Mouse (Mus musculus): ENCODE measurements around the gene Olfr93.
"Not testable (repeated sequence)": the region's sequence is repeated elsewhere in the genome, so short reads cannot be mapped to it uniquely, and the experiment has no call there.

The Olfr93 gene

DNA sequence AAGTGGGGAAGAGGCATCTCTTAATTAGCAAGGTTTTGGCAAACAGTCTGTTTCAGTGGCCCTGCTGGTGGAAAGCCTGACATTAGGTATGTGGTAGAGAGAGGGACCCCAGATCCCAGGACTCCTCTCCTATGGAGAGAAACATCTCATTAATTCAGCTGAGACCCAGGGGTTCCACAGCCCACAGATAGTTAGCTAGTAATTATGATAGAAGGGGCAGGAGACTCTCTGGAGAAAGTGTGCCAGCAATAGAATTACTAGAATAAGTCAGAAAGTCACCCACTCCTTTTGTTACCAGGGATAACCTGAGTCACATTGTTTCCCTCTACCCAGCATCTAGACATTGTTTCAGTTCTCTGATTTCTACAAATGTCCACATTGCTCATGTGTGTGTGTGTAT, at the start of gene Olfr93:
Olfr93 (minus strand) TSS at position 101 of the 400 bp plus-strand sequence.
- no peak for DNase-seq

GRCm38 (mm10) chr17:37203917-37204236, 42.6 kb upstream of the Olfr93 start:
- no peak for DNase-seq

- DNase-seq = peak; percentile 80
These were observed 42.1 kb upstream of the Olfr93 start for GRCm38 (mm10) chr17:37203206-37203916.

DNA sequence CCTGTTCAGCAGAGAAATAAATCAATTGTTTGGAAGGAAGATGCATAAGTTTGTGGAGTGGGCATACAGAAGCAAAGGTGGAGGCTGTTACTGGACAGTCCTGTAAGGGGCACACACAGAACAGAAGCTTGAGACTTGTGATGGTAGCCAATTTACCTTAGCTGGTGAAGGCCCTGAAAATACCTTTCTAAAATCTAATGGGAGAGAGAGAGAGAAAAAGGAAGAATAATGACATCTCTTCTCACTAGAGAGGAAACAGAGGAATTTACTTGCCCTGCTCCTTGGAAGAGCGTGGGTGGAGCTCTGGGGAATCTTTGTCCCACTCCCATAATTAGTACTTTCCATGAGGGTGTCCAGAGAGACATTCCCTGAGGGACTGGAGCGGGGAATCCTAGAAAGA, 39.6 kb upstream of the Olfr93 start, which contains the start of gene Olfr94:
Olfr94 (minus strand) TSS at position 101 of the 400 bp plus-strand sequence.
- no peak for DNase-seq

GRCm38 (mm10) chr17:37196845-37197724, 35.8 kb upstream of the Olfr93 start:
- no peak for DNase-seq

DNA sequence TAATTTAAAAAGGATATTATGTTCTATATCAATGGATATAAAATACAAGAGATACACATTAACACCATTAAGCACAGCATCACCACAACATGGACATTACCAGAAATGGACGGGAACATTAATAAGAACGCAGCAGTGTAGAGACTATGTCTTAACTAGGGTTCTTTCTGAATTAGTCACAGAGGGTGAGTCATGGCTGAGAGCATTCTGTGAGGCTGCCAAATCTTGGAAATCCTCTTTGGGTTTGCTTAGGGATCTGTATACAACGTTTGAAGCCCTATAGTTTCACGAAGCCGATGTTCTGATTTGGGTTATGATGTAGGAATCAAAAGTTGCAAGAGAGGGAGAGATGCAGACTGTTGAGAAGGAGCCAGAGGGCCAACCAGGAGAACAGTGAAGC, 33.5 kb upstream of the Olfr93 start:
- DNase-seq = no peak

DNA sequence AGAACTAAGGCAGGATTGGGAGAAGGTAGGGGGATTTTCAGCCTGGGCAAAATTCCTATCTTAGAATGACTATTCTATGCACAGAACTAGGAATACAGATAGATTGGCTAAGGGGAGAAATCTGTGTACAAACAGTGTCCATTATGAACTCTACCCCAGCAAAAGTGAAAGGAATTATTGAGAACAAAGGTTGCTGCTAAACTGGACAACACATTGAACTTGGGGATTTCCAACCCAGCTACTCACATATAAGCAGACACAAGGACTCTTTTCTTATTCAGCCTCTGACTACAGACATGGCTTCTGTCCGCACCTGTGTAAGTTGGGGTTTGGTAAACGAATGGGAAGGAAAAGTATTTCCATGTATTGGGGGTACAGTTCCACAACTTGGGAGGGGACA, 32.4 kb upstream of the Olfr93 start, which contains the start of gene Ubd:
Ubd (plus strand) TSS at position 237 of the 400 bp plus-strand sequence.
- DNase-seq = no peak

DNA sequence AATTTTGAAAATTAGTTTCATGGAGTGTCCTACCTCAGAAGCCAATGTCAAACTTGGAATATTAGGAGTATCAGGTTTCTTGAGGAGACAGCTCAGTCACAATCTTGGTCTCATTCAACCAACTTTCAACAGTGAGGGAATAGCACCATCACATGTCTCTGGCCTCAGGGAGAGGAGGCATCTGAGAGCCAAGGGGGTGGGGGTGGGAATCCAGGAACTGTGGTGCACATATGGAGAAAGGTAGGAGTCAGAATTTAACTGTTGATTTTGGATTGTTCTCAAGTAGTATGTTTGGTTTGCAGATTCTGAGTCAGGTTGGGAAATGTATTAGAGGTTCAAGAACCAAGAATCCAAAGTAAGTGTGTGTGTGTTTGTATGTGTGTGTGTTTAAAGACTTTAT, 31.7 kb upstream of the Olfr93 start:
- no peak for DNase-seq

DNA sequence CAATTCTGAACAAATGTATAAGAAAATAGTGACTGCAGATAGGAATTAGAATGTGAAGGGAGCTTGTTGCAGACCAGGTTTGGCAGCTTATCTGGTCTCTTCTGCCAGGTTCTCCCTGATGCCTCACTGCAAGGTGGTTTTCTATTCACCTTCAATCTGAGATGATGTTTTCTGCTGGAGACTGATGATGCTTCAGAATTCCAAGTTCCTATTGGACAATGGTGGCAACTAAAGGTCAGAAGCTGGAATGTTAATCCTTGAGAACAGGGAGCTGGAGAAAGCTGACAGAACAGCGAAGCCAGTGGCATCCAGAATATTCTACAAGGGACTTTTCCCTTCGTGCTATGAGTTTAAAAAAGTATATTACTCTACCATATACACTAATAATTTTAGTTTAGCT, 29.4 kb upstream of the Olfr93 start:
- DNase-seq = peak; percentile 66

DNA sequence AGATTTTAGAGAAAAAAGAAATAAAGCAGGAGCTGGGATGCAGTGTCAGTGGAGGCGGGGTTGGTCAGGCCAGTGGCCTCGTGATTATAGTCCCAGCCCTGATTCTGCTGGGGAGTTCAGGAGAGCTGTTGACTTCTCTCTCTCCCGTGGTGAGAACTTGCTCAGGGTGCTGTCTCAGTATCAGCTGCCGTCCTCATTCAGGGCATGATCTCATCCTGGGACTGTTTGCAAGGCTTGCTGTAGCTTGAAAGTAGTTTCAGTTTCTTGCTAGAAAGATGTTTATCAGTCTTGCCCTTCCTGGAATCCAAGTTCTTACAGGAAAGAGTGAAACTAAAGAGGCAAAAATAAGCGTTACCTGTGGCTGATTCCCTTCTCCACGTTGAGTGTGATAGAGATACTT, 24.2 kb upstream of the Olfr93 start:
- DNase-seq = no peak

- DNase-seq = not testable (repeated sequence)
These were observed 29.9 kb downstream of the Olfr93 start for GRCm38 (mm10) chr17:37131366-37131765.

DNA sequence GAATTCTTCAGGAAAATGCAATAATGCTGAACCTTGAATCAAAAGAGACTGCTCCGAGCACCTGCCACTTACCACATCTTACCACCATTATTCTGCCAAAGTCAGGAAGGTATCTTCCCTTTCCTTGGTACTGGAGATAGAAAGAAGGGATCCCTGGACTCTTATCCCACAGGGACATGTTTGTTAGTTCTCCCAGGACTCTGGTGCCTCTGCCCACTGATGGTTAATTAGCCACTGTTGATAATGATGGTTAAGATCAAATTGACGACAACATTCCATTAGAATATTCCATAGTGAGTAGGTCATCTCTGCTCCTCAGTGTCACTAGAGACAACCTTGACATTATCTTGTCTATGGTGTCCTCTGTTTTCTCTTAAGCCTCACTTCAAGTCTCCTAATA, 41.3 kb downstream of the Olfr93 start, which contains the start of gene Olfr92:
Olfr92 (minus strand) TSS at position 101 of the 400 bp plus-strand sequence.
- DNase-seq = no peak

GRCm38 (mm10) chr17:37098178-37098577, 63.1 kb downstream of the Olfr93 start, which contains the start of gene Olfr91:
Gene Olfr91 (minus strand): TSS chr17:37098278.
- DNase-seq = no peak

DNA sequence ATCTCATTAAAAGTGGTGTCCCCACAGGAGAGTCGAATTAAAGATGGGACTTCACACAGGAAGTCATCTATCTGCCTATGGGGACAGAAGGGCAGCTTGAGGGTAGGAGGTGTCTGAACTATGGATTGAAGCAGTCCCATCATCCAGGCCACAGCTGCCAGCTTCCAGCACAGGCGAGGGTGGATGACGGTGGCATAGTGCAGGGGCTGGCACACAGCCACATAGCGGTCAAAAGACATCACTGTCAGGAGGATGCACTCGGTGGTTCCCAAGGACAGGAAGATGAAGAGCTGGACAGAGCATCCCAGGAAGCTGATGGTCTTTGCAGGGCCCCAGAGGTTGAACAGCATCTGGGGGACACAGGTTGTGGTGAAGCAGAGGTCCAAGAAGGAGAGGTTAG, 68.0 kb downstream of the Olfr93 start:
- DNase-seq = no peak

- DNase-seq = no peak
These were observed 69.1 kb downstream of the Olfr93 start for GRCm38 (mm10) chr17:37092198-37092597.

Data from lung, postnatal 10 days (tissue).